In genomic region chr10:91719561-91720371, GRCm38 (mm10) we compare ENCODE assay signal across 9 mouse cellular contexts.
DNase-seq lines count a peak whose midpoint lies in the region; ATAC-seq lines count a peak whose summit lies in the region.
"Had no signal": no experiment of that assay in that cellular context is flagged by ENCODE, and none has a peak within 500 bp of the region (broad histone marks: within the 10 kb centered on the region; RNA-seq: fewer than 3 reads in every experiment).

No protein-coding gene starts in this region.

- no peak overlapping the region for H3K4me2 ChIP-seq in forebrain, embryonic 14.5 days (ENCODE audit: low read length)
- no peak overlapping the region for H3K4me2 ChIP-seq in midbrain, embryonic 15.5 days
- H3K4me2 ChIP-seq in kidney, embryonic 15.5 days = no peak overlapping the region
- H3K4me2 ChIP-seq: limb, embryonic 13.5 days had no signal

- 47% methylated on average over 9 of the region's 9 CpGs for WGBS in forebrain, embryonic 14.5 days
- WGBS in forebrain, embryonic 10.5 days = 90% methylated on average over 9 of the region's 9 CpGs
- WGBS in midbrain, embryonic 15.5 days = 75% methylated on average over 9 of the region's 9 CpGs
- WGBS in kidney, embryonic 15.5 days = 89% methylated on average over 9 of the region's 9 CpGs

- H3K4me3 ChIP-seq in forebrain, embryonic 14.5 days (ENCODE audit: low read depth, low read length) = no peak overlapping the region
- no peak overlapping the region for H3K4me3 ChIP-seq in forebrain, embryonic 10.5 days
- no peak overlapping the region for H3K4me3 ChIP-seq in midbrain, embryonic 15.5 days
- H3K4me3 ChIP-seq in kidney, embryonic 15.5 days (replicated peaks) = no peak overlapping the region
- H3K4me3 ChIP-seq: limb, embryonic 13.5 days had no signal

- H3K27ac ChIP-seq in forebrain, embryonic 14.5 days (ENCODE audit: low read depth, low read length) = 0 out of 2 replicates have a peak overlapping the region, but pooled peaks have one; percentile 16
- H3K27ac ChIP-seq in forebrain, embryonic 10.5 days = no peak overlapping the region
- H3K27ac ChIP-seq in midbrain, embryonic 15.5 days = peak overlapping the region; percentile 62
- H3K27ac ChIP-seq in kidney, embryonic 15.5 days = no peak overlapping the region
- H3K27ac ChIP-seq: limb, embryonic 13.5 days had no signal

- H3K9me3 ChIP-seq in forebrain, embryonic 14.5 days (replicated peaks; ENCODE audit: control insufficient read depth, low read length) = no peaks in the 10 kb centered on the region
- no peaks in the 10 kb centered on the region for H3K9me3 ChIP-seq in forebrain, embryonic 10.5 days
- no peaks in the 10 kb centered on the region for H3K9me3 ChIP-seq in midbrain, embryonic 15.5 days
- no peaks in the 10 kb centered on the region for H3K9me3 ChIP-seq in kidney, embryonic 15.5 days (replicated peaks)
- H3K9me3 ChIP-seq: limb, embryonic 13.5 days had no signal

- DNase-seq in forebrain, embryonic 14.5 days (ENCODE audit: low spot score) = peak; percentile 96
- no peak for DNase-seq in forebrain, embryonic 10.5 days (ENCODE audit: extremely low spot score, low spot score)
- peak; percentile 76 for DNase-seq in cerebellum, adult 9-10 months
- peak; percentile 84 for DNase-seq in layer of hippocampus, adult 11-12 months (ENCODE audit: low spot score)
- DNase-seq in urinary bladder, adult 18-20 months (ENCODE audit: low spot score in 2 of 2) = no peak
- no peak for DNase-seq in retina, postnatal 1 day

- no peaks in the 10 kb centered on the region for H3K36me3 ChIP-seq in forebrain, embryonic 14.5 days (ENCODE audit: control insufficient read depth, insufficient read depth, low read length)
- H3K36me3 ChIP-seq in forebrain, embryonic 10.5 days (replicated peaks) = no peaks in the 10 kb centered on the region
- H3K36me3 ChIP-seq in midbrain, embryonic 15.5 days (replicated peaks) = no peaks in the 10 kb centered on the region
- no peaks in the 10 kb centered on the region for H3K36me3 ChIP-seq in kidney, embryonic 15.5 days
- H3K36me3 ChIP-seq: limb, embryonic 13.5 days had no signal

- H3K9ac ChIP-seq in forebrain, embryonic 14.5 days (ENCODE audit: low read length) = no peak overlapping the region
- H3K9ac ChIP-seq in midbrain, embryonic 15.5 days = no peak overlapping the region
- no peak overlapping the region for H3K9ac ChIP-seq in kidney, embryonic 15.5 days
- H3K9ac ChIP-seq: limb, embryonic 13.5 days had no signal

- peaks cover 4% of the 10 kb centered on the region; the same call in 1 of the 2 replicates for H3K4me1 ChIP-seq in forebrain, embryonic 14.5 days (ENCODE audit: control insufficient read depth, insufficient read depth, low read length)
- H3K4me1 ChIP-seq in forebrain, embryonic 10.5 days = peaks cover 8% of the 10 kb centered on the region
- no peaks in the 10 kb centered on the region; the same call in 1 of the 2 replicates for H3K4me1 ChIP-seq in midbrain, embryonic 15.5 days
- H3K4me1 ChIP-seq in kidney, embryonic 15.5 days = no peaks in the 10 kb centered on the region
- H3K4me1 ChIP-seq: limb, embryonic 13.5 days had no signal

- ATAC-seq in forebrain, embryonic 14.5 days = peak; percentile 97
- ATAC-seq in midbrain, embryonic 15.5 days (replicated peaks) = peak; percentile 86
- ATAC-seq in kidney, embryonic 15.5 days (replicated peaks; ENCODE audit: low FRiP score) = no peak

- H3K27me3 ChIP-seq in forebrain, embryonic 14.5 days (replicated peaks; ENCODE audit: control insufficient read depth, insufficient read depth, low read length) = no peaks in the 10 kb centered on the region
- H3K27me3 ChIP-seq in forebrain, embryonic 10.5 days (ENCODE audit: poor library complexity, severe bottlenecking) = no peaks in the 10 kb centered on the region
- H3K27me3 ChIP-seq in midbrain, embryonic 15.5 days (replicated peaks) = no peaks in the 10 kb centered on the region
- H3K27me3 ChIP-seq in kidney, embryonic 15.5 days = no peaks in the 10 kb centered on the region
- H3K27me3 ChIP-seq: limb, embryonic 13.5 days had no signal

Comparison
In these comparisons a context has a peak if more than half of its experiments do, and no peak if none do; other contexts are left out.
1. DNase-seq: peak in forebrain, embryonic 14.5 days (single experiment), cerebellum, adult 9-10 months (single experiment) and layer of hippocampus, adult 11-12 months (single experiment); none in forebrain, embryonic 10.5 days (single experiment), urinary bladder, adult 18-20 months (0 of 2) and retina, postnatal 1 day (single experiment).
2. H3K27ac ChIP-seq: peak in forebrain, embryonic 14.5 days (single experiment) and midbrain, embryonic 15.5 days (single experiment); none in forebrain, embryonic 10.5 days (single experiment) and kidney, embryonic 15.5 days (single experiment).